In genomic region chr15:83998115-83998514, GRCm38 (mm10) we compare ENCODE assay signal across 8 mouse cellular contexts.
DNase-seq lines count a peak whose midpoint lies in the region; ATAC-seq and TF ChIP-seq lines count a peak whose summit lies in the region.

No protein-coding gene starts in this region.

- TF ChIP-seq CTCF in hindbrain, postnatal 0 days (IDR thresholded peaks at IDR 0.05; ENCODE audit: low read depth), result no peak

- 3% methylated on average over 19 of the region's 19 CpGs for WGBS in hindbrain, postnatal 0 days
- WGBS in lung, embryonic 16.5 days, result 11% methylated on average over 19 of the region's 19 CpGs
- WGBS in stomach, embryonic 14.5 days, result 9% methylated on average over 19 of the region's 19 CpGs
- 25% methylated on average over 19 of the region's 19 CpGs for WGBS in liver, embryonic 11.5 days

- H3K9ac ChIP-seq in hindbrain, postnatal 0 days (replicated peaks; ENCODE audit: low read length), result no peak overlapping the region
- no peak overlapping the region for H3K9ac ChIP-seq in lung, embryonic 16.5 days (ENCODE audit: low read length)
- H3K9ac ChIP-seq in stomach, embryonic 14.5 days (replicated peaks; ENCODE audit: low read depth, low read length), result no peak overlapping the region
- no peak overlapping the region for H3K9ac ChIP-seq in liver, embryonic 11.5 days (ENCODE audit: low read depth, low read length)

- no peaks in the 10 kb centered on the region for H3K9me3 ChIP-seq in hindbrain, postnatal 0 days (ENCODE audit: low read length)
- H3K9me3 ChIP-seq in lung, embryonic 16.5 days (ENCODE audit: control insufficient read depth, low read length), result no peaks in the 10 kb centered on the region
- no peaks in the 10 kb centered on the region for H3K9me3 ChIP-seq in stomach, embryonic 14.5 days (ENCODE audit: control insufficient read depth, low read depth, low read length)
- H3K9me3 ChIP-seq in liver, embryonic 11.5 days (ENCODE audit: control insufficient read depth, low read length), result no peaks in the 10 kb centered on the region

- H3K27me3 ChIP-seq in hindbrain, postnatal 0 days (ENCODE audit: insufficient read depth, low read length), result no peaks in the 10 kb centered on the region
- no peaks in the 10 kb centered on the region; the same call in 1 of the 2 replicates for H3K27me3 ChIP-seq in lung, embryonic 16.5 days (ENCODE audit: control insufficient read depth, insufficient read depth, low read depth, low read length)
- H3K27me3 ChIP-seq in stomach, embryonic 14.5 days (ENCODE audit: control insufficient read depth, insufficient read depth, low read length), result no peaks in the 10 kb centered on the region
- H3K27me3 ChIP-seq in liver, embryonic 11.5 days (replicated peaks; ENCODE audit: control insufficient read depth, insufficient read depth, low read length), result no peaks in the 10 kb centered on the region; the same call in 1 of the 2 replicates

- H3K4me3 ChIP-seq in hindbrain, postnatal 0 days (ENCODE audit: low read length), result no peak overlapping the region; the same call in 1 of the 2 replicates
- no peak overlapping the region for H3K4me3 ChIP-seq in lung, embryonic 16.5 days (ENCODE audit: low read length)
- no peak overlapping the region for H3K4me3 ChIP-seq in stomach, embryonic 14.5 days (ENCODE audit: low read depth, low read length)
- no peak overlapping the region for H3K4me3 ChIP-seq in liver, embryonic 11.5 days (ENCODE audit: low read depth, low read length)

- H3K27ac ChIP-seq in hindbrain, postnatal 0 days, result no peak overlapping the region
- peak overlapping the region; percentile 37; the same call in 1 of the 2 replicates for H3K27ac ChIP-seq in lung, embryonic 16.5 days (ENCODE audit: low read length)
- peak overlapping the region; percentile 55; the same call in 1 of the 2 replicates for H3K27ac ChIP-seq in stomach, embryonic 14.5 days (ENCODE audit: low read length)
- no peak overlapping the region for H3K27ac ChIP-seq in liver, embryonic 11.5 days (ENCODE audit: low read depth, low read length)

- H3K4me2 ChIP-seq in hindbrain, postnatal 0 days (ENCODE audit: low read depth, low read length), result peak overlapping the region; percentile 37
- no peak overlapping the region for H3K4me2 ChIP-seq in lung, embryonic 16.5 days (ENCODE audit: low read depth, low read length)
- peak overlapping the region; percentile 18; the same call in 1 of the 2 replicates for H3K4me2 ChIP-seq in stomach, embryonic 14.5 days (replicated peaks; ENCODE audit: low read depth, low read length)
- no peak overlapping the region for H3K4me2 ChIP-seq in liver, embryonic 11.5 days

- H3K4me1 ChIP-seq in hindbrain, postnatal 0 days (ENCODE audit: insufficient read depth, low read length), result 0 out of 2 replicates have a peak, but pooled peaks cover 5% of the 10 kb centered on the region
- peaks cover 11% of the 10 kb centered on the region; the same call in 1 of the 2 replicates for H3K4me1 ChIP-seq in lung, embryonic 16.5 days (replicated peaks; ENCODE audit: control insufficient read depth, insufficient read depth, low read length)
- 0 out of 2 replicates have a peak, but pooled peaks cover 3% of the 10 kb centered on the region for H3K4me1 ChIP-seq in stomach, embryonic 14.5 days (ENCODE audit: control insufficient read depth, insufficient read depth, low read length)
- H3K4me1 ChIP-seq in liver, embryonic 11.5 days (replicated peaks; ENCODE audit: control insufficient read depth, insufficient read depth, low read length), result no peaks in the 10 kb centered on the region

- ATAC-seq in frontal cortex, adult (ENCODE audit: low TSS enrichment), result peak; percentile 80
- ATAC-seq in hindbrain, postnatal 0 days, result peak; percentile 70
- peak; percentile 93 for ATAC-seq in lung, embryonic 16.5 days (ENCODE audit: low read depth)
- peak; percentile 75; the same call in 1 of the 2 replicates for ATAC-seq in stomach, embryonic 14.5 days (ENCODE audit: insufficient number of reproducible peaks, insufficient read depth, low FRiP score, low read depth)
- no peak for ATAC-seq in liver, embryonic 11.5 days (replicated peaks; ENCODE audit: low FRiP score)

- DNase-seq in kidney, postnatal 4 days, result peak; percentile 50 to 68
- no peak for DNase-seq in kidney, adult 11 months
- DNase-seq in hindbrain, postnatal 0 days (ENCODE audit: low spot score), result peak; percentile 70
- DNase-seq in thymus, postnatal 36 days, result no peak
- DNase-seq in liver, embryonic 11.5 days (ENCODE audit: low spot score), result no peak

- no peaks in the 10 kb centered on the region for H3K36me3 ChIP-seq in hindbrain, postnatal 0 days (ENCODE audit: insufficient read depth, low read length)
- no peaks in the 10 kb centered on the region for H3K36me3 ChIP-seq in lung, embryonic 16.5 days (ENCODE audit: control insufficient read depth, insufficient read depth, low read length)
- H3K36me3 ChIP-seq in stomach, embryonic 14.5 days (ENCODE audit: control insufficient read depth, insufficient read depth, low read length), result no peaks in the 10 kb centered on the region
- no peaks in the 10 kb centered on the region for H3K36me3 ChIP-seq in liver, embryonic 11.5 days (ENCODE audit: control insufficient read depth, insufficient read depth, low read length)

Comparison
In these comparisons a context has a peak if more than half of its experiments do, and no peak if none do; other contexts are left out.
1. DNase-seq: peak in kidney, postnatal 4 days (2 of 2) and hindbrain, postnatal 0 days (single experiment); none in kidney, adult 11 months (single experiment), thymus, postnatal 36 days (0 of 2) and liver, embryonic 11.5 days (single experiment).
2. H3K27ac ChIP-seq: peak in lung, embryonic 16.5 days (single experiment) and stomach, embryonic 14.5 days (single experiment); none in hindbrain, postnatal 0 days (single experiment) and liver, embryonic 11.5 days (single experiment).
3. H3K4me2 ChIP-seq: peak in hindbrain, postnatal 0 days (single experiment) and stomach, embryonic 14.5 days (single experiment); none in lung, embryonic 16.5 days (single experiment) and liver, embryonic 11.5 days (single experiment).